Mouse (Mus musculus) ES-Bruce4 (cell line): ENCODE measurements around the gene Olfr304. TPM values are rescaled to one million over a fixed set of nuclear protein-coding genes. Genes with fewer than 3 reads are reported as not detected.
"Not testable (repeated sequence)": the region's sequence is repeated elsewhere in the genome, so short reads cannot be mapped to it uniquely, and the experiment has no call there.

Experiments used
- H3K27ac ChIP-seq: 2 replicates; pipeline ENCODE4 v1.5.1; 2012; ENCODE audit warnings: low read length, inconsistent platforms; ENCODE audit not compliant: insufficient read depth
- H3K27me3 ChIP-seq: 2 replicates; pipeline ENCODE4 v1.6.1; 2012; ENCODE audit warnings: mild to moderate bottlenecking, low read length, inconsistent platforms; ENCODE audit not compliant: control insufficient read depth, poor library complexity, insufficient read depth, severe bottlenecking
- H3K36me3 ChIP-seq: 2 replicates; pipeline ENCODE4 v1.6.1; 2012; ENCODE audit warnings: inconsistent platforms, mild to moderate bottlenecking, low read length, moderate library complexity; ENCODE audit not compliant: control insufficient read depth, poor library complexity, insufficient read depth, severe bottlenecking
- H3K4me1 ChIP-seq: one replicate; pipeline ENCODE4 v1.8.1; 2011; ENCODE audit warnings: low read length; ENCODE audit not compliant: control insufficient read depth, insufficient read depth
- H3K4me3 ChIP-seq: 2 replicates; pipeline ENCODE4 v1.5.1; 2011; ENCODE audit warnings: low read depth, mild to moderate bottlenecking, low read length
- H3K9ac ChIP-seq: 2 replicates; pipeline ENCODE4 v1.6.1; 2012; ENCODE audit warnings: low read depth, mild to moderate bottlenecking, inconsistent platforms; ENCODE audit not compliant: poor library complexity, severe bottlenecking
- H3K9me3 ChIP-seq: replicated peaks from 2 replicates; pipeline ENCODE4 v1.6.1; 2012; ENCODE audit warnings: mild to moderate bottlenecking, low read length, inconsistent platforms; ENCODE audit not compliant: control insufficient read depth, poor library complexity, insufficient read depth, severe bottlenecking
- CTCF ChIP-seq: IDR thresholded peaks from one replicate; pipeline ENCODE4 v1.8.1; 2011; ENCODE audit warnings: low read depth, low read length
- EP300 ChIP-seq: IDR thresholded peaks from 2 replicates; pipeline ENCODE4 v1.6.1; 2011; ENCODE audit warnings: low read depth, low read length; ENCODE audit not compliant: insufficient read depth
- POLR2A ChIP-seq: IDR thresholded peaks from one replicate; pipeline ENCODE4 v1.8.1; 2011; ENCODE audit warnings: low read length; ENCODE audit not compliant: insufficient read depth
- polyA plus RNA-seq: library from polyadenylated mRNA; stranded (reverse); fragments of >200 nt; gene quantifications from 2 replicates; pipeline ENCODE4 v1.2.4, GENCODE M21; 2011; ENCODE audit warnings: low read depth; ENCODE audit not compliant: missing spikeins, insufficient read depth, insufficient read length

The Olfr304 gene
- polyA plus RNA-seq = not detected in 2 replicates

DNA sequence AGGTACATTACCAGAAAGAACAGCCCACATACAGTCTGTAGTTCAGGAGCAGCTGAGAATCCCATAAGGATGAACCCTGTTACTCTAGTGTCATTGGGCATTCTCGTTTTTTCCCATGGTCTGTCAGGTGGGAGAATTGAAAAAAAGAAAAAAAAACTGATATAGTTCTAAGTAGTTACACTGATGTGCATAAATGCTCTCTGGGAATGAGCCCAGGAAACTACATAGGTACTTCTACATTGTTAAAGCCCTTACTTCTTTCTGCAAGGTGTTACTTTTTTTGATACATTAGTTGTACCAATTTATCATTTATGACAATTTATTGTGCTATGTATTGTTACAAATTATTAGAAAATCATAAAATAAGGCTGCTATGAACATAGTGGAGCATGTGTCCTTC is at the start of gene Olfr304:
TSS of gene Olfr304 (minus strand) at position 101 of the 400 bp plus-strand sequence.
- H3K9me3 ChIP-seq = no peaks in the 10 kb centered on the region
- no peaks in the 10 kb centered on the region for H3K4me1 ChIP-seq
- H3K4me3 ChIP-seq = no peak within 1 kb of the TSS
- H3K36me3 ChIP-seq = no peaks in the 10 kb centered on the region
- no peak within 1 kb of the TSS for H3K27ac ChIP-seq
- TF ChIP-seq POLR2A = no peak
- TF ChIP-seq CTCF = no peak
- TF ChIP-seq EP300 = no peak
- H3K27me3 ChIP-seq = no peaks in the 10 kb centered on the region
- H3K9ac ChIP-seq = no peak within 1 kb of the TSS

DNA sequence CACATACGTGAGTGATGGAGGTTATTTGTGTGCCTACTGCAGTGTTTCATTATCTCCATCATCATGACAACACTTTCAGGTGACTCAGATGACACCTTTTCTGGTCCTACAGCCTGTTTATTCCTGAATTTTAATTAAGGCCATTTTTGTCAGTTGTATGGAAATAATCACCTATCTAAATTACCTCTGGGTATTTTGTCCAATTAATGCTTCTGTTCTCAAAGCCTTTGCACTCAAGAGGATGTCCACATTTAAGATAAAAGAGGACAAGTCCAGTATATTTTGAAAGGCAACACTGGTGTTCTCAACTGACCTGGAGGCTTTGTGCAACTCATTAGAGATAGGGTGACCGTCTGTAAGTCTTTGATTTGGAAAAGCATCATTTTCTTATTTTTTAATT is 17.1 kb upstream of the Olfr304 start, which contains the start of gene Olfr301:
TSS of gene Olfr301 (plus strand) at position 301 of the 400 bp plus-strand sequence.
- Histone ChIP-seq H3K27ac (no peak within 1 kb of the TSS), H3K4me3 (no peak within 1 kb of the TSS), H3K4me1 (no peaks in the 10 kb centered on the region), H3K27me3 (no peaks in the 10 kb centered on the region), H3K36me3 (no peaks in the 10 kb centered on the region), H3K9me3 (no peaks in the 10 kb centered on the region), H3K9ac (no peak within 1 kb of the TSS)
- no peak for TF ChIP-seq EP300
- no peak for TF ChIP-seq CTCF
- TF ChIP-seq POLR2A = no peak

DNA sequence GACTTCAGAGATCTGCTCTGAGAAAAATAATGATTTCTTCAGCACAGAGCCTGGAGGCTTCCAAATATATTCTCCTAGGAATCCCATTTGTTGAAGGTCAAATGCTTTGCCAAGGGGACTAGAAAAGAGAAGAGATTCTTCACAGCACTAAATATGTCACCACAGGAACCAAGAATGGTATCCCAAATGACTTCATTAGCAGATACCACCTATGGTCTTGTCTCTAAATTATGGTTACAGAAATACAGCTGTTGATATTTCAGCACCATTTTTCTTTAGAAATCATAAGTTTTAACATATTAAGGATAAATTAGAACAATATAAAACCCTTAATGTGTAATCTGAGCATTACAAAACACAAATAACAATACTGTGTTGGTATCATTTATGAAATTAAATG is 11.2 kb upstream of the Olfr304 start, which contains the start of gene Olfr303:
TSS of gene Olfr303 (minus strand) at position 101 of the 400 bp plus-strand sequence.
- Histone ChIP-seq H3K27me3 (no peaks in the 10 kb centered on the region), H3K4me1 (no peaks in the 10 kb centered on the region), H3K27ac (no peak within 1 kb of the TSS), H3K9ac (no peak within 1 kb of the TSS), H3K9me3 (no peaks in the 10 kb centered on the region), H3K36me3 (no peaks in the 10 kb centered on the region), H3K4me3 (no peak within 1 kb of the TSS)
- no peak for TF ChIP-seq POLR2A
- no peak for TF ChIP-seq CTCF
- no peak for TF ChIP-seq EP300

DNA sequence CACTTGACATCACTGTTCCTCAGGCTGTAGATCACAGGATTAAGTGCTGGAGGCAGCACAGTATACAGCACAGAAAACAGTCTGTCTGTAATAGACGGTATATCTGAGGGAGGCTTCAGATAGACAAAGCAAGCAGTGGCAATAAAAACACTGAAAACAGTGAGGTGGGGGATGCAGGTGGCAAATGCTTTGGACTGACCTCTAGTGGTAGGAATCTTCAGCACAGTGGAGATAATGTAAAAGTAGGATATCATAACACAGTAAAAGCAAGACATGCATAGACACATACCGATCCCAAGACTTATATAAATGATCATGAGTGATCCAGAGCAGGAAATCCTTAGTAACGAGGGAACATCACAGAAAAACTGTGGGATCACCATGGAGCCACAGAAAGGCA is 689 bp downstream of the Olfr304 start:
- no peak overlapping the region for H3K9ac ChIP-seq
- TF ChIP-seq EP300 (no peak), POLR2A (no peak), CTCF (no peak)
- H3K27ac ChIP-seq = no peak overlapping the region
- no peaks in the 10 kb centered on the region for H3K27me3 ChIP-seq
- no peaks in the 10 kb centered on the region for H3K4me1 ChIP-seq
- no peak overlapping the region for H3K4me3 ChIP-seq
- H3K9me3 ChIP-seq = no peaks in the 10 kb centered on the region
- no peaks in the 10 kb centered on the region for H3K36me3 ChIP-seq

DNA sequence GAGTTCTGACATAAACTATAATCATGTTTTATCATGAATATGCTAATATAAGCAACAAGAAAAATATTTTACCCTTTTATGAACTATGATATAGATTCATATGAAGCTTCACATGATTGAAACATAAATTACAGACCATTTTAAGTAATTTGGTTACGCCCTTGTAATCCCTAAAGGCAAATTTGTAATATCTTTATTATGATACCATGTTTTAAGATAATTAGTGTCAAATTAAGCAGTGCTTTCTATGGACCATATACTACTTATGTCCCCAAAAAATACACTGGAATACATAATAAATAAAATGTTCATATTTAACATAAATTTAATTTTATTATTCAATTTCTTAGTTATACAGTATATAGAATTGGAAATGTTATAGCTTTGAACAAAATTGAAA is 19.6 kb downstream of the Olfr304 start, which contains the start of gene Olfr305:
TSS of gene Olfr305 (minus strand) at position 101 of the 400 bp plus-strand sequence.
- no peak for TF ChIP-seq EP300
- TF ChIP-seq POLR2A = no peak
- TF ChIP-seq CTCF = no peak
- H3K27ac ChIP-seq = no peak within 1 kb of the TSS
- H3K9ac ChIP-seq = no peak within 1 kb of the TSS
- no peaks in the 10 kb centered on the region for H3K27me3 ChIP-seq
- H3K4me1 ChIP-seq = no peaks in the 10 kb centered on the region
- no peaks in the 10 kb centered on the region for H3K36me3 ChIP-seq
- H3K9me3 ChIP-seq = no peaks in the 10 kb centered on the region
- H3K4me3 ChIP-seq = no peak within 1 kb of the TSS

DNA sequence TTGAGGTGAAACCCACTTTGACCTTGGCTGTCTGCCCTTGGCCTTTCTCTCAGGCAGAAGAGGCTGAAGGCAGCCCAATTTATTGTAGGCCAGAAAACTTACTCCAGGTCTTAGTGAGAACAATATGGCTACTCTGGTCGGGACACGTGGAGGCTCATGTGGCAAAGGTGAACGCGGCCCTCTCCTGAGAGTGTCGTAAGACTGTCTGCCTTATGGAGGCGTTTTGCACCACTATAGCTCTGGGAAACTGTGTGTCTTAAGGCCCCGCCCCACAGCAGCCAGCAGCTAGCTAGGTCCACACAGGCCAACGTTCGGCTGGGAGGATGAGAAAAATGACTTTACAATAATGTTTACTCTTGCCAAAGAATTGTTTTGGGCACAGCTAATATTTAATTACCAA is 40.2 kb downstream of the Olfr304 start:
- not testable (repeated sequence) for H3K4me3 ChIP-seq, H3K27ac ChIP-seq

More for the DNA sequence above, 40.2 kb downstream of the Olfr304 start:
- H3K27me3 ChIP-seq, H3K4me1 ChIP-seq, H3K36me3 ChIP-seq, H3K9me3 ChIP-seq, H3K9ac ChIP-seq: not testable (repeated sequence)
